Mouse (Mus musculus): Measurements from ENCODE around the gene Kcnma1. TPM values are rescaled to one million over a fixed set of nuclear protein-coding genes. Genes with fewer than 3 reads are reported as not detected.

The Kcnma1 gene
- polyA plus RNA-seq, 1 experiment from 2014 or later = 0.05 TPM

GRCm38 (mm10) chr14:23854946-23855345 is 159.3 kb downstream of the Kcnma1 start:
- Histone ChIP-seq H3K27me3 (ENCODE audit: control insufficient read depth, insufficient read depth, low read depth, low read length) (no peaks in the 10 kb centered on the region), H3K36me3 (ENCODE audit: control insufficient read depth, insufficient read depth) (no peaks in the 10 kb centered on the region), H3K4me2 (ENCODE audit: low read depth, low read length) (no peak overlapping the region), H3K9ac (ENCODE audit: low read depth, low read length) (no peak overlapping the region), H3K27ac (ENCODE audit: low read length) (no peak overlapping the region), H3K9me3 (replicated peaks; ENCODE audit: control insufficient read depth, low read length) (no peaks in the 10 kb centered on the region), H3K4me3 (ENCODE audit: low read depth, low read length) (no peak overlapping the region), H3K4me1 (ENCODE audit: control insufficient read depth, low read depth, low read length) (no peaks in the 10 kb centered on the region)
- no peak for ATAC-seq (ENCODE audit: low read depth)
- WGBS (ENCODE audit: insufficient replicate concordance) = 56% methylated on average over 2 of the region's 2 CpGs

GRCm38 (mm10) chr14:23848529-23849141 is 165.7 kb downstream of the Kcnma1 start:
- Histone ChIP-seq H3K4me2 (ENCODE audit: low read depth, low read length) (no peak overlapping the region), H3K4me1 (ENCODE audit: control insufficient read depth, low read depth, low read length) (no peaks in the 10 kb centered on the region), H3K9me3 (replicated peaks; ENCODE audit: control insufficient read depth, low read length) (no peaks in the 10 kb centered on the region), H3K9ac (ENCODE audit: low read depth, low read length) (no peak overlapping the region), H3K27ac (ENCODE audit: low read length) (no peak overlapping the region), H3K27me3 (ENCODE audit: control insufficient read depth, insufficient read depth, low read depth, low read length) (no peaks in the 10 kb centered on the region), H3K36me3 (ENCODE audit: control insufficient read depth, insufficient read depth) (no peaks in the 10 kb centered on the region), H3K4me3 (ENCODE audit: low read depth, low read length) (no peak overlapping the region)
- WGBS (ENCODE audit: insufficient replicate concordance) = 47% methylated on average over 6 of the region's 6 CpGs
- ATAC-seq (ENCODE audit: low read depth) = no peak

GRCm38 (mm10) chr14:23846706-23847105 is 167.6 kb downstream of the Kcnma1 start:
- Histone ChIP-seq H3K4me2 (ENCODE audit: low read depth, low read length) (no peak overlapping the region), H3K9ac (ENCODE audit: low read depth, low read length) (no peak overlapping the region), H3K27ac (ENCODE audit: low read length) (no peak overlapping the region), H3K27me3 (ENCODE audit: control insufficient read depth, insufficient read depth, low read depth, low read length) (no peaks in the 10 kb centered on the region), H3K4me1 (ENCODE audit: control insufficient read depth, low read depth, low read length) (no peaks in the 10 kb centered on the region), H3K9me3 (replicated peaks; ENCODE audit: control insufficient read depth, low read length) (no peaks in the 10 kb centered on the region), H3K4me3 (ENCODE audit: low read depth, low read length) (no peak overlapping the region), H3K36me3 (ENCODE audit: control insufficient read depth, insufficient read depth) (no peaks in the 10 kb centered on the region)
- WGBS (ENCODE audit: insufficient replicate concordance) = 56% methylated on average over 4 of the region's 4 CpGs
- no peak for ATAC-seq (ENCODE audit: low read depth)

GRCm38 (mm10) chr14:23842025-23842424 is 172.3 kb downstream of the Kcnma1 start:
- Histone ChIP-seq H3K9ac (ENCODE audit: low read depth, low read length) (no peak overlapping the region), H3K4me1 (ENCODE audit: control insufficient read depth, low read depth, low read length) (no peaks in the 10 kb centered on the region), H3K4me3 (ENCODE audit: low read depth, low read length) (no peak overlapping the region), H3K4me2 (ENCODE audit: low read depth, low read length) (no peak overlapping the region), H3K36me3 (ENCODE audit: control insufficient read depth, insufficient read depth) (no peaks in the 10 kb centered on the region), H3K9me3 (replicated peaks; ENCODE audit: control insufficient read depth, low read length) (no peaks in the 10 kb centered on the region), H3K27ac (ENCODE audit: low read length) (no peak overlapping the region), H3K27me3 (ENCODE audit: control insufficient read depth, insufficient read depth, low read depth, low read length) (no peaks in the 10 kb centered on the region)
- WGBS (ENCODE audit: insufficient replicate concordance) = 45% methylated on average over 3 of the region's 3 CpGs
- no peak for ATAC-seq (ENCODE audit: low read depth)

GRCm38 (mm10) chr14:23839613-23840012 is 174.7 kb downstream of the Kcnma1 start:
- no peaks in the 10 kb centered on the region for H3K4me1 ChIP-seq (ENCODE audit: control insufficient read depth, low read depth, low read length)
- H3K4me3 ChIP-seq (ENCODE audit: low read depth, low read length) = no peak overlapping the region
- H3K4me2 ChIP-seq (ENCODE audit: low read depth, low read length) = no peak overlapping the region
- H3K9me3 ChIP-seq (replicated peaks; ENCODE audit: control insufficient read depth, low read length) = no peaks in the 10 kb centered on the region
- H3K36me3 ChIP-seq (ENCODE audit: control insufficient read depth, insufficient read depth) = no peaks in the 10 kb centered on the region
- H3K9ac ChIP-seq (ENCODE audit: low read depth, low read length) = no peak overlapping the region
- H3K27ac ChIP-seq (ENCODE audit: low read length) = no peak overlapping the region
- 44% methylated on average over 5 of the region's 5 CpGs for WGBS (ENCODE audit: insufficient replicate concordance)
- ATAC-seq (ENCODE audit: low read depth) = no peak
- no peaks in the 10 kb centered on the region for H3K27me3 ChIP-seq (ENCODE audit: control insufficient read depth, insufficient read depth, low read depth, low read length)

GRCm38 (mm10) chr14:23835387-23836111 is 178.7 kb downstream of the Kcnma1 start:
- no peaks in the 10 kb centered on the region for H3K9me3 ChIP-seq (replicated peaks; ENCODE audit: control insufficient read depth, low read length)
- H3K4me2 ChIP-seq (ENCODE audit: low read depth, low read length) = no peak overlapping the region
- H3K4me1 ChIP-seq (ENCODE audit: control insufficient read depth, low read depth, low read length) = no peaks in the 10 kb centered on the region
- no peak for ATAC-seq (ENCODE audit: low read depth)
- no peak overlapping the region for H3K4me3 ChIP-seq (ENCODE audit: low read depth, low read length)
- H3K36me3 ChIP-seq (ENCODE audit: control insufficient read depth, insufficient read depth) = no peaks in the 10 kb centered on the region
- 43% methylated on average over 10 of the region's 10 CpGs for WGBS (ENCODE audit: insufficient replicate concordance)
- no peak overlapping the region for H3K27ac ChIP-seq (ENCODE audit: low read length)
- no peak overlapping the region for H3K9ac ChIP-seq (ENCODE audit: low read depth, low read length)
- H3K27me3 ChIP-seq (ENCODE audit: control insufficient read depth, insufficient read depth, low read depth, low read length) = no peaks in the 10 kb centered on the region

- H3K9me3 ChIP-seq (replicated peaks; ENCODE audit: control insufficient read depth, low read length) = no peaks in the 10 kb centered on the region
- H3K4me1 ChIP-seq (ENCODE audit: control insufficient read depth, low read depth, low read length) = no peaks in the 10 kb centered on the region
- H3K9ac ChIP-seq (ENCODE audit: low read depth, low read length) = no peak overlapping the region
- H3K27ac ChIP-seq (ENCODE audit: low read length) = no peak overlapping the region
- H3K27me3 ChIP-seq (ENCODE audit: control insufficient read depth, insufficient read depth, low read depth, low read length) = no peaks in the 10 kb centered on the region
- H3K4me2 ChIP-seq (ENCODE audit: low read depth, low read length) = no peak overlapping the region
- WGBS (ENCODE audit: insufficient replicate concordance) = 48% methylated on average over 5 of the region's 5 CpGs
- ATAC-seq (ENCODE audit: low read depth) = no peak
- H3K4me3 ChIP-seq (ENCODE audit: low read depth, low read length) = no peak overlapping the region
- H3K36me3 ChIP-seq (ENCODE audit: control insufficient read depth, insufficient read depth) = no peaks in the 10 kb centered on the region
These were observed 183.0 kb downstream of the Kcnma1 start for GRCm38 (mm10) chr14:23831284-23831683.

GRCm38 (mm10) chr14:23830316-23830715 is 184.0 kb downstream of the Kcnma1 start:
- Histone ChIP-seq H3K4me2 (ENCODE audit: low read depth, low read length) (no peak overlapping the region), H3K9me3 (replicated peaks; ENCODE audit: control insufficient read depth, low read length) (no peaks in the 10 kb centered on the region), H3K4me3 (ENCODE audit: low read depth, low read length) (no peak overlapping the region), H3K4me1 (ENCODE audit: control insufficient read depth, low read depth, low read length) (no peaks in the 10 kb centered on the region), H3K9ac (ENCODE audit: low read depth, low read length) (no peak overlapping the region), H3K27ac (ENCODE audit: low read length) (no peak overlapping the region), H3K36me3 (ENCODE audit: control insufficient read depth, insufficient read depth) (no peaks in the 10 kb centered on the region), H3K27me3 (ENCODE audit: control insufficient read depth, insufficient read depth, low read depth, low read length) (no peaks in the 10 kb centered on the region)
- WGBS (ENCODE audit: insufficient replicate concordance) = 30% methylated on average over 4 of the region's 4 CpGs
- ATAC-seq (ENCODE audit: low read depth) = no peak

GRCm38 (mm10) chr14:23828711-23829320 is 185.5 kb downstream of the Kcnma1 start:
- no peak overlapping the region for H3K4me3 ChIP-seq (ENCODE audit: low read depth, low read length)
- no peak overlapping the region for H3K9ac ChIP-seq (ENCODE audit: low read depth, low read length)
- H3K4me1 ChIP-seq (ENCODE audit: control insufficient read depth, low read depth, low read length) = no peaks in the 10 kb centered on the region
- H3K36me3 ChIP-seq (ENCODE audit: control insufficient read depth, insufficient read depth) = no peaks in the 10 kb centered on the region
- no peak overlapping the region for H3K27ac ChIP-seq (ENCODE audit: low read length)
- ATAC-seq (ENCODE audit: low read depth) = no peak
- H3K27me3 ChIP-seq (ENCODE audit: control insufficient read depth, insufficient read depth, low read depth, low read length) = no peaks in the 10 kb centered on the region
- no peak overlapping the region for H3K4me2 ChIP-seq (ENCODE audit: low read depth, low read length)
- 61% methylated on average over 3 of the region's 3 CpGs for WGBS (ENCODE audit: insufficient replicate concordance)
- no peaks in the 10 kb centered on the region for H3K9me3 ChIP-seq (replicated peaks; ENCODE audit: control insufficient read depth, low read length)

All from liver, embryonic 16.5 days (tissue).